Mouse (Mus musculus) cerebellum, adult 2 months (tissue): ENCODE measurements at regions not wholly inside any gene's neighbourhood (a gene's known extent, or its start where the extent isn't known, plus 50 kb on each side); places are given as distances from the start of the nearest gene placed in this dataset.

Experiments used
- CTCF ChIP-seq: fragments of 200-500 bp; IDR thresholded peaks from 2 replicates; pipeline ENCODE4 v1.5.1; 2011; ENCODE audit warnings: low read depth, mild to moderate bottlenecking, control low read depth, low read length, moderate library complexity, borderline replicate concordance; ENCODE audit not compliant: insufficient read depth
- POLR2A ChIP-seq: fragments of 200-500 bp; IDR thresholded peaks from 2 replicates; pipeline ENCODE4 v1.6.1; 2011; ENCODE audit warnings: low read length, control low read depth, borderline replicate concordance; ENCODE audit not compliant: insufficient read depth

DNA sequence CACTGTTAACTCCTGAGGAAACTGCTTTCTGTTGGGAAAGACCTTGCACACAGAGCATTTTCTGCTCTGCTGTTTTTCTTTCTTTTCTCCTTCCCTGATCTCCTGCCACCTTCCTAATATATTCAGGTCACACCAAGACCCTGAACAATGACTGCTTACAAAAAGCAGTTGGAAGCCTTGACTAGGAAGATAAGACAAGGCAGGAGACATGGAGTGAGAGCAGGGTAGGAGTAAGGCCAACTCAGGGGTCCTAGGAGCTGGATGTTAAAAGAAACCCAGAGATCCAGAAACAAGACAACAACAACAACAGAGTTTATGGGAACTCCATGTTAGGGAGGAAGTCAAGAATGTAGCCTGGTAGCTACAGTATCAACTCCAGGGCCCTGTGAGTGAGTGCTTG lies 426.9 kb downstream of the Sorl1 start:
- TF ChIP-seq POLR2A: no peak
- TF ChIP-seq CTCF: no peak
